Mouse (Mus musculus) brown adipose tissue, adult 24 weeks (tissue): ENCODE results near the gene Brca1. TPM values are rescaled to one million over a fixed set of nuclear protein-coding genes. Genes with fewer than 3 reads are reported as not detected.
A peak's percentile ranks its signal among the peaks of the same experiment; 100 is the strongest.

Experiments used
- H3K27ac ChIP-seq: fragments of 200-500 bp; replicated peaks from 2 replicates; pipeline ENCODE4 v1.5.1; 2012; ENCODE audit warnings: low read depth, mild to moderate bottlenecking, low read length
- H3K4me1 ChIP-seq: fragments of 200-500 bp; 2 replicates; pipeline ENCODE4 v1.6.1; 2012; ENCODE audit warnings: low read length, mixed read lengths; ENCODE audit not compliant: control insufficient read depth, insufficient read depth, insufficient read length
- H3K4me3 ChIP-seq: fragments of 200-500 bp; 2 replicates; pipeline ENCODE4 v1.5.1; 2012; ENCODE audit warnings: low read depth, mild to moderate bottlenecking, low read length, moderate library complexity; ENCODE audit not compliant: insufficient read depth
- polyA plus RNA-seq: library from polyadenylated mRNA; stranded (reverse); fragments of >200 nt; gene quantifications from 2 replicates; pipeline ENCODE4 v1.2.4, GENCODE M21; 2012; ENCODE audit not compliant: missing spikeins, insufficient read depth, insufficient read length

The Brca1 gene
- polyA plus RNA-seq, 1 experiment: 0.48 TPM

DNA sequence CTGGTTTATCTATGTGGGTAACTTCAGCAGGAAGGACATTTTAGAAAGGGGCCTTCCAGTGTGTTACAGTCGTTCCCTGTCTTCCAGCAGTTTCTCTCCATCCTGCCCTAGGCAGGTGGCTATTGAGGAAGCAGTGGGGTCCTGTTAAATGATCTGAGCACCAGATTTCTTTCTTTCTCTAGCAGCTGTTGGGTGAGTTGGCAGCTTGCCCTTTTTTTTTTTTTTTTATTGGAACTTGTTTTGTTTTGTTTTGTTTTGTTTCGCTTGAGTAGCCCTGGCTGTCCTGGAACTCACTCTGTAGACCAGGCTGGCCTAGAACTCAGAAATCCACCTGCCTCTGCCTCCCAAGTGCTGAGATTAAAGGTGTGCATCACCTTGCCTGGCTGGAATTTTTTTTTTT lies 5.2 kb upstream of the Brca1 start:
- Histone ChIP-seq H3K4me1 (peaks cover 5% of the 10 kb centered on the region; the same call in 1 of the 2 replicates), H3K27ac (no peak overlapping the region), H3K4me3 (no peak overlapping the region)

DNA sequence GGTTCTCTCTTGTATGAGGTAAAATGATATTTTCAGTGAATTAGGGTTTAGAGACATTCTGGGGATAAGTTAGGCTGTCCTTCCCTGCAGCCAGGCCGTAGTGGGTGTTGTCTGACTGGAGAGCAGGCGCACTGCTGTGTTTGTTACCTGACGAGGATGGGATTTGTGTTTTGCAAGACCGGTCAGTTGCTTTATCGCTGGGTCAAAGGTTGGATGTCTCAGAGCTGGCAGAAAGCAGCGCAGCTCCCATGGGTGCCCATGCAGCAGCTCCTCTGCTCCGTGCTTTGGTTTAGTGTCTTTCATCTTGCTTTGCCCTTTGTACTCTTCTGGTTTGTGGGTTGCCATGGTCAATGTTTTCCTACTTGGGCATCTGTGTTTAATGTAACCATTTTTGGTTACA lies 4.8 kb upstream of the Brca1 start:
- Histone ChIP-seq H3K27ac (no peak overlapping the region), H3K4me1 (peaks cover 5% of the 10 kb centered on the region; the same call in 1 of the 2 replicates), H3K4me3 (no peak overlapping the region)

DNA sequence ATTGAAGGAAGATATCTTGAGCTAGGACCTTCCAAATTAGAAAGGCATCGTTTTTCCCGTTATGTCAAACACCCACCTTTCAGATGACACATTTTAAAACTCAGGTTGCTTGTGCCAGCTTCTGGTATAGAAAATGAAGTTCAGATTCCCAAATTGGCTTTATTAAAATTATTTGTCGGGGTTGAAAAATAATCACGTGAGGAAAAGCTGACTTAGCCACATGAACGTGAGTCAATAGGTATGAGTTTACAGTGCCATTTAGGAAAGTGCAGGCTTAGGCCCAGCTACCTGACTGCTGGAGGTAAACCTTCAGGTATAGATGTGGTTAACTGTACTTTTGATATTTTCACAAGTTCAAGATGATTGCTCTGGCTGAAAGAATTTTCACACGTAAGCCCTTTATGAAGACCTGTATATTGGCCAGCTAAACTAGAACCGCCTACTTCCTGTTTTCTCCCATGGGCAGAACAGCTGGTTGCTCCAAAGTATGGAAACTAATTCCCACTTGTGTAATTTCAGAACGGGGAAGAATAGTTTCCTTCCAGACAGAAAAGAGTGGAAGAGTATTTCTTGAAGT lies 1.7 kb upstream of the Brca1 start:
- Histone ChIP-seq H3K4me3 (peak overlapping the region; percentile 78), H3K27ac (peak overlapping the region; percentile 72), H3K4me1 (peaks cover 5% of the 10 kb centered on the region; the same call in 1 of the 2 replicates)

DNA sequence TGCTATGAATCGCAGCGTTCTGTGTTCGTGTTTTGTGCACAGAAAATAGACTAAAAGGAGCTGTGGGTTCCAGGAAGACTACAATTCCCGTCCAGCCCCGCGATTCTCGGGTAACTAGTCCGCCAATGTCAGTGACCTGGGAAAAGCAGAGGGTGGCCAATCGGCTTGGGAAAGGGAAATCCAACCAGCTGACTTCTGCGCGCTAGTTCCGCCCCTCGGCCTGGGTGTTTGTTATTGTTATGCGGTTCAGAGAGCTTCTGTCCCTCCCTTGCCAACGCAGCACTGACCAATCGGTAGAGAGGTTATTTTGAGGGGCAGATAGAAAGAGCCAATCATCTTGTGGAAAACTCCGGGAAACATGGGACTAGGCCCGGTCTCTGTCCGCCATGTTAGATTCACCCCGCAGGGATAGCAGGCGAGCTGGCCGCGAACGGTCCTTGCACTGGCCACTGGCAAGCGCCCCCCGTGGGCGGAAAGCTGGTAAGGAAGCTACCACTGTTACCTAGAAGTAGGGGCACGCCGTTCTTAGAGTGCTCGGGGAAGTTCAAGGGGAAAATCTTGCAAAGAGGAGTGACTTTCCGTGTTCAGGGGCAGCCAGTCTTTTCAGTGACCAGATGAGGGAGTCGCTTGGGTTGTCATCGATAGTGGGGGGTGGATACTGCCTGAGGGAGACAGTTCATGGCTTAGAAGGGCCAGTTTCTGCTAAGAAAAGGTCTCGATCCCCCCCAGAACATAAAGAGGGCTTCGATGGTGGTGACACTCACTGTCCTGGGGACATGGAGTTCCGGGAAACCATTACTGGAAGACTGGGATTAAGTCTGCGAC lies 933 bp upstream of the Brca1 start:
- Histone ChIP-seq H3K4me3 (peak overlapping the region; percentile 78), H3K4me1 (peaks cover 5% of the 10 kb centered on the region; the same call in 1 of the 2 replicates), H3K27ac (peak overlapping the region; percentile 97)

DNA sequence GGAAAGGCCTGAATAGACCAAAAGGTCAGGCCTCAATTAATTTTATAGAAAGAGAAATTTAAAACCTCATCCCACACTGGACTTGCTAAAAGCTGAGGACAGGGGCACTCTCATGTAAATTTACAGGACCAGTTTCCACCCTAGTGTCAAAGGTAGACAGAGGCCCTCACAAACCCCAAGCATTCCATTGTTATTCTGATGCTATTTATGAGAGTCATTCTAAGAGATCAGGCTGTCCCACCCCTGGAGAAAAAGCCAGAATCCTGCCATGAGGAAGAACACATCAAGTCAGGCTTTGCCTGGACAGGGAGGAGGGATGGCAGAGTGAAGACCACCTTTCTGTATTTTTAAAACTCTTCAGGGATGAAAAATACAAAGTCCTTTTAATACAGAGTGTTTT lies 3.2 kb downstream of the Brca1 start:
- H3K4me3 ChIP-seq: no peak overlapping the region
- no peak overlapping the region for H3K27ac ChIP-seq
- no peaks in the 10 kb centered on the region for H3K4me1 ChIP-seq

DNA sequence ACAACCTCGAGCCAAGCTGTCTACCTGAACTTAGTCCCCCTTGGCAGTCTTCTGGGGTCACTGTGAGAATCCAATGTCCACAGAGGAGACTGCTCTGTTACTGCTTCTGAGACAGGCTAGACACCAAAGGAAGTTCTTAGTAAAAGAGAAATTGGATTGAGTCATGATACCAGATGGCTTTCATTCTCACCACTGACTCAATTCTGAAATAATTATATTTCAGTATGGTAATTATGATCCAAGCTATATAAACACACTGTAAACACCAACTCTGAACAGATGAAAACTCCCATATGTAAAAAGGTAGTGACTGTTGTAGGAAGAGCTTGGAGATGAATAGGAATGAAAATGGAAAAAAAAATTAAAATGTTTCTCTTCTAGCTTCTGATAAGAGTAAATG lies 7.6 kb downstream of the Brca1 start:
- H3K4me1 ChIP-seq: no peaks in the 10 kb centered on the region
- no peak overlapping the region for H3K4me3 ChIP-seq
- H3K27ac ChIP-seq: no peak overlapping the region

DNA sequence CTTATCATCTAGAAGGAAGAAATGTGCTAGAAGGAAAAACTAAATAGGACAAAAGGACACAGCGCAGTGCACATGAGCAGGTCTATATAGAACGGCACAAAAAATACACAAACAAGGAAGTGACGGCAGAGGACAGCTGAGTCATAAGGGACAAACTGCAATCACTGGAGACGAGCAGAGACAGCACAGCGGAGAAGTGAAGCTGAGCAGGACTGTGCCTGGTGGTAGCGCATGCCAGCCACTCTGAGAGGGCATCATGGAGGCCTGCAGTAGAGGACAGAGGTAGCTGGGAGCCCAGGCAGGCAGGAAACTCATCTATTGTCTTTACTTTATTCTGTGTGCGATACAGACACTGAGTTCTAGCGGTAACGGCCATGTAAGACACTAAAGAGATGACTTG lies 8.2 kb downstream of the Brca1 start:
- Histone ChIP-seq H3K4me3 (no peak overlapping the region), H3K27ac (no peak overlapping the region), H3K4me1 (no peaks in the 10 kb centered on the region)

DNA sequence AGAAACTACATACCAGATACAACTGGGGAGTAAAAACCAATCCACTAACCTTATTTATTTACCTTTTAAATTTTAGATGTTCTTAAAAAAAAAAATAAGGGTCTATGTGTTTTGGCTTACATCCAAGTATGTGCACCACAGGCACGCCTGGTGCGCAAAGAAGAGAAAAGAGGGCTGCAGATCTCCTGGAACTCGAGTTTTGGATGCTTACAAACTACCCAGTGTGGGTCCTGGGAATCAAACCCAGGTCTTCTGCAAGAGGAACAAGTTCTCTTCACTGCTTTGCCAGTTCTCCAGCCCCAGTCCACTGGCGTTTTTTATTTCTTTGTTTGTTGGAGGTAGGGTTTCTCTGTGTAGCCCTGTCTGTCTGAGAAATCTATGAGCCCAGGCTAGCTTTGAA lies 25.1 kb downstream of the Brca1 start:
- Histone ChIP-seq H3K4me3 (no peak overlapping the region), H3K4me1 (no peaks in the 10 kb centered on the region)

DNA sequence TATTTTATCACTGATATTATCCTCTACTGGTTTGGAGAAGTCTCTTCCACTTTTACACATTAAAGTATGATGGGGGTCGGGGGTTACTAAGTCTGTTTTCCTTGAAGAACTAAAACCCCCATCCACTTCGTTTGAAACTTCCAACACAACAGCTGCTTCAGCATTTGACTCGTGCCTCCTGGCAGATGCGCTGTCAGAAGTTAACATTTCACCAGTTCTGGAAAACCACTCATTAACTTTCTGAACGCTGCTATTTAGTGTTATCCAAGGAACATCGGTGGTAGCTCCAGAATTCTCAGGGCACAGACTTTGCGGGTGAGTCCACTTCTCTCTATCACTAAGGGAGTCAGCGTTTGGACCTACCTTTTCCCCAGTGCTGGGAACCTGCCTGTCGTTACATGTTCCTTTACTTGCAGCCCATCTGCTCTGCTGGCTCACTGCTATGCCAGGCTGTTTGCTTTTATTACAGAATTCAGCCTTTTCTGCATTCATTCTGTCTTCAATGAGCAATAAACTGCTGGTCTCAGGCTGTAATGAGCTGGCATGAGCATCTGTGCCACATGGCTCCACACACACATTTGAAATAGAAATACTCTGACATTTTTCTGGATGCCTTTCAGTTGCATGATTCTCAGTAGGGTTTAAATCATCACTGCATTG lies 25.7 kb downstream of the Brca1 start:
- Histone ChIP-seq H3K4me3 (no peak overlapping the region), H3K4me1 (no peaks in the 10 kb centered on the region), H3K27ac (no peak overlapping the region)

More for the DNA sequence above, 25.1 kb downstream of the Brca1 start:
- H3K27ac ChIP-seq: no peak overlapping the region

DNA sequence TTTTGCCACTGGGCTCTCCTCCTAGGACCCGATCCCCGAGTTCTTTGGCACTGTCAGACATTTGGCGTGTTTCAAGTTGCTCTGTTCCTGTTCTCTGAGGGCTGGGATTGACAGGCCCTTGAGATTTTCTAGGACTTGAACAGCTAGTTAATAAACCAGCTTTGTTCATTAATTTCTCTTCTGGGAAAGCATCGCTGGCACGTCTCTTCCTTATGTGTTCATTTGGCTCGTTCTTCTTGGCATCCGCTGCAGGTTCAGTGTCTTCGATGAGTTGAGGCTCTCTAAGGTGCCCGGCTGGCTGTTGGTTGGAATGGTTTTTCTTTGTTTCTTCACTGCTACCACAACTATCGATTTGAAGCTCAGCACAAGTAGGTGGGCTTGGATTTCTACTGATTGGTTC lies 26.7 kb downstream of the Brca1 start:
- Histone ChIP-seq H3K4me3 (no peak overlapping the region), H3K4me1 (no peaks in the 10 kb centered on the region), H3K27ac (no peak overlapping the region)

DNA sequence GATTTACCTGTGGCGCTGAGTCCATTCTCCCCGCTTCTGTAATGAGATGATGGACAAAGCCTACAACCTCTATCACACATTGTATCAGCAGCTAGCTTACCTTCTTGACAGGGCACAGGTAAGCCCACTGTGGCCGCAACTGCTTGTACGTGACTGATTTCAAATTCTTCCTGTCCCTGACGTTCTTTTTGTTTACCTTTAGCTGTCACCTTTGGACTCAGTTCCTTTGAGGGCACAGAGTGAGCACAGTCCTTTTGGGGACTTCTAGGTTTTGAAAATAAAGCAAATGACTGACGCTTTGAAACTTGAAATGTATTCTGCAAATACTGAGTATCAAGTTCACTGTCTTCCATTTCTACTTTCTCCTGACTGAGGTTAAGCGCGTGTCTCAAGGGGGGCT lies 27.3 kb downstream of the Brca1 start:
- Histone ChIP-seq H3K27ac (no peak overlapping the region), H3K4me3 (no peak overlapping the region), H3K4me1 (no peaks in the 10 kb centered on the region)

DNA sequence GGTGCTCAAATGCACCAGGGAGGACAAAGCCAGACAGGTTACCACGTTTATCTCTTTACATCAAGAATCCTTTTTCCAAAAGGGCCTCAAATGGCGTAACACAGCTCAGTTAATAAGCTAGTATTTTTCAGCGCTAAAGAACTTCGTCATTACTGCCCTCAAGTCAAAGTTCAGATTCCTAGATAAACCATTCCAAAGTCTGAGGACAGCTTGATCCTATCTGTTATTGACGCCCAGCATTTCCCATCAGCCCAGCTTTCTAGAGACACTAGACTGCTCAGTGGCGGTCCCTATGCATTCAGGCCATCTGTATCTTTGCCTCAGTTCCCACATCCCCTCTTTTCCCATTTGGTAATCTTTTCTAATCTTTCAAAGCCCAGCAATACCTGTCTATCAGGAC lies 32.4 kb downstream of the Brca1 start:
- H3K27ac ChIP-seq: no peak overlapping the region
- no peaks in the 10 kb centered on the region for H3K4me1 ChIP-seq
- H3K4me3 ChIP-seq: no peak overlapping the region

DNA sequence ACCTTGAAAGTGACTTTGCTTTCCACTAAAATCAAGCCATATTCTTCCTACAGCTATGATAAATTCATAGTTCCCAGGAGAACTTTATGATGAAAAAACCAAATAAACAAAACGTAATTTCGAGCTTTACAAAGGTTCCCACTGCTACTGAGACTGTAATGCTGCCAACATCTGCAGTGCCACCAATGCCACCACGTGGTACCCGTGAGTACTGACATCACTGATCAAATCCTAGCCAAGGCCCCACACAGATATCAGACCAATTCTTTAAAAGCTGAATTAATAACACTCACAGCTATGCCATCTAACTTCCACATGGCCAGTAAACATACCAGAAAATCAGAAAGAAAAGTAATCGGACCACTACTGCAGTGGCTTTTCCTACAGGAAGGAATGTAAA lies 32.8 kb downstream of the Brca1 start:
- H3K4me1 ChIP-seq: no peaks in the 10 kb centered on the region
- no peak overlapping the region for H3K27ac ChIP-seq
- no peak overlapping the region for H3K4me3 ChIP-seq

DNA sequence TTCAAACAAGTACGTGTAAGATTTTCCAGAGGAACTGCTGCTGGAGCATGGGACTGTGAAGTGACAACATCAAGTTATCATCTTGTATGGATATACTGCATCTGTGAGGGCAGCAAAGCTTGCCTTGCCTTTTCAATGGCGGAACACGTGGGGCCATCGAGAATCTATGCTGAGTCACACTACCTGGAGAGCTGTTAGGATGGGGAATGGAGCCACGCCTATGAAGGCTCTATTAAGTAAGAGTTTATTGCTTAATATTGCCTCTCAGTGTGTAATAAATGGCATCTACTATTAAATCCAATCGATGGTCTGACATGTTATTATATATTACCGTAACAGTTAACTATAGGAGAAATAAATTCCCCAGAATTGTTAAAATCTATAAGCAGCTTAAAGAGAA lies 44.7 kb downstream of the Brca1 start:
- Histone ChIP-seq H3K4me1 (no peaks in the 10 kb centered on the region), H3K4me3 (no peak overlapping the region)

DNA sequence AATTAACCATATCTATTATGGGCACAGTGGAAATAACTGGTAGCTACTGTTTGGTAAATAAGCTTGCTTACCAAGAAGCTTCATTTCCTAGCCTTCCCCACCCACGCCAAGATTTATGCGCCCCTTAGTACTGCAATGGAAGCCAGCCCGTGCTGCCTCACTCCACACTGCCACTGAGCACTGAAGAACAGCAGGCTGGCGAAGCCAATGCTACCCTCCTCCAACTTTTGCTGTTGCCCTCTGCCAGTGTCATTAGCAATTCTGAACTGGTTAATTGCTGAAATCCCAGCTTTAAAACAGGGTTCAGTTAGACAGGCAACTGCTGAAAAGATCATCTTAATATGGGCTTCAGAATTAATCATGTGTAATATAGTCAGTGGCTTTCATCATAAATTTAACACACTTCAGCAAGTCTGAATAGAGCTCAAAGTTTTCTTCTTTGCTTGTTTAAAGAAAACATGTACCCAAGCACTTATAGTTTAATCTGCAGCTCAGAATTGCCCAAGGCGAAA lies 45.4 kb downstream of the Brca1 start:
- Histone ChIP-seq H3K27ac (no peak overlapping the region), H3K4me3 (no peak overlapping the region), H3K4me1 (no peaks in the 10 kb centered on the region)

More for the DNA sequence above, 44.7 kb downstream of the Brca1 start:
- H3K27ac ChIP-seq: no peak overlapping the region
